Comparison of ENCODE assay signal across 8 mouse cellular contexts in genomic region chr5:24101446-24102140, GRCm38 (mm10). TPM values are rescaled to one million over a fixed set of nuclear protein-coding genes. Genes with fewer than 3 reads are reported as not detected.
A peak's percentile ranks its signal among the peaks of the same experiment; 100 is the strongest.
DNase-seq lines count a peak whose midpoint lies in the region; ATAC-seq and TF ChIP-seq lines count a peak whose summit lies in the region.

No protein-coding gene starts in this region.

- no peaks in the 10 kb centered on the region for H3K36me3 ChIP-seq in heart, embryonic 11.5 days (ENCODE audit: control insufficient read depth, insufficient read depth, low read length)
- H3K36me3 ChIP-seq in CH12.LX (replicated peaks in 1 of 2; ENCODE audit: control insufficient read depth in 1 of 2, insufficient read depth in 1 of 2, low read length in 1 of 2), result peaks cover 0 to 15% of the 10 kb centered on the region in 2 experiments
- no peaks in the 10 kb centered on the region for H3K36me3 ChIP-seq in embryonic facial prominence, embryonic 11.5 days (replicated peaks; ENCODE audit: control insufficient read depth, insufficient read depth, low read depth, low read length)
- no peaks in the 10 kb centered on the region for H3K36me3 ChIP-seq in neural tube, embryonic 14.5 days (ENCODE audit: control insufficient read depth, insufficient read depth, low read length)

- H3K4me2 ChIP-seq in heart, embryonic 11.5 days, result peak overlapping the region; percentile 72
- peak overlapping the region; percentile 93 for H3K4me2 ChIP-seq in CH12.LX (ENCODE audit: insufficient read depth, low read depth, poor library complexity, severe bottlenecking)
- peak overlapping the region; percentile 58 for H3K4me2 ChIP-seq in embryonic facial prominence, embryonic 11.5 days (ENCODE audit: low read depth, low read length)
- peak overlapping the region; percentile 61 for H3K4me2 ChIP-seq in neural tube, embryonic 14.5 days (ENCODE audit: low read depth, low read length)

- no peaks in the 10 kb centered on the region; the same call in 1 of the 2 replicates for H3K4me1 ChIP-seq in heart, embryonic 11.5 days (ENCODE audit: control insufficient read depth, insufficient read depth, low read length)
- H3K4me1 ChIP-seq in CH12.LX (ENCODE audit: control insufficient read depth in 1 of 2, insufficient read depth in 2 of 2), result peaks cover 0 to 30% of the 10 kb centered on the region in 2 experiments; a peak in 2 of 4 replicates
- H3K4me1 ChIP-seq in embryonic facial prominence, embryonic 11.5 days (ENCODE audit: control insufficient read depth, insufficient read depth, low read length), result no peaks in the 10 kb centered on the region
- peaks cover 25% of the 10 kb centered on the region for H3K4me1 ChIP-seq in neural tube, embryonic 14.5 days (ENCODE audit: control insufficient read depth, insufficient read depth, low read length)

- H3K9ac ChIP-seq in heart, embryonic 11.5 days (ENCODE audit: low read depth, low read length), result peak overlapping the region; percentile 93
- peak overlapping the region; percentile 65 for H3K9ac ChIP-seq in CH12.LX (ENCODE audit: insufficient read depth, low read depth)
- peak overlapping the region; percentile 83 for H3K9ac ChIP-seq in embryonic facial prominence, embryonic 11.5 days (replicated peaks; ENCODE audit: low read length)
- H3K9ac ChIP-seq in neural tube, embryonic 14.5 days (replicated peaks; ENCODE audit: low read depth, low read length), result peak overlapping the region; percentile 95

- no peak for ATAC-seq in heart, embryonic 11.5 days (replicated peaks; ENCODE audit: insufficient number of reproducible peaks, low FRiP score, low TSS enrichment)
- ATAC-seq in embryonic facial prominence, embryonic 11.5 days (replicated peaks; ENCODE audit: insufficient number of reproducible peaks, low FRiP score, low TSS enrichment, low read depth), result no peak
- ATAC-seq in neural tube, embryonic 14.5 days (ENCODE audit: low read depth), result peak; percentile 39; the same call in 1 of the 2 replicates

- peak; percentile 43 for TF ChIP-seq RAD21 in CH12.LX (IDR thresholded peaks at IDR 0.05; ENCODE audit: low read depth, low read length)

- peak in 1 of 2 experiments; percentile 58; a peak in 2 of 4 replicates for TF ChIP-seq CTCF in CH12.LX (conservative IDR thresholded peaks at IDR 0.05 in 1 of 2, IDR thresholded peaks at IDR 0.05 in 1 of 2; ENCODE audit: low read depth in 2 of 2, low read length in 2 of 2)

- H3K79me2 ChIP-seq in CH12.LX (replicated peaks; ENCODE audit: control insufficient read depth, extremely low read depth, insufficient read depth, poor library complexity, severe bottlenecking), result peaks cover 20% of the 10 kb centered on the region

- TF ChIP-seq EP300 in CH12.LX (IDR thresholded peaks at IDR 0.05; ENCODE audit: low read length), result no peak

- dilution Hi-C loops in CH12.LX (cut with MboI; ENCODE audit: extremely low pct_ligation_motif_present, extremely low pct_unique_long_range_greater_than_20kb, low sequenced_read_pairs), result no loop called here

- in situ Hi-C loops in CH12.LX (cut with MboI; ENCODE audit: low pct_ligation_motif_present, low pct_unique_long_range_greater_than_20kb, low sequenced_read_pairs), result no loop called here

- peak overlapping the region; percentile 83 for H3K4me3 ChIP-seq in heart, embryonic 11.5 days (ENCODE audit: low read depth, low read length)
- peak overlapping the region; percentile 63 to 78 (median 74) for H3K4me3 ChIP-seq in CH12.LX (replicated peaks in 1 of 3; ENCODE audit: low read depth in 2 of 3, low read length in 2 of 3, poor library complexity in 1 of 3)
- peak overlapping the region; percentile 77 for H3K4me3 ChIP-seq in embryonic facial prominence, embryonic 11.5 days (ENCODE audit: low read depth, low read length)
- H3K4me3 ChIP-seq in neural tube, embryonic 14.5 days (ENCODE audit: low read depth, low read length), result peak overlapping the region; percentile 81

- no peaks in the 10 kb centered on the region for H3K9me3 ChIP-seq in heart, embryonic 11.5 days (replicated peaks; ENCODE audit: control insufficient read depth, low read length)
- no peaks in the 10 kb centered on the region for H3K9me3 ChIP-seq in CH12.LX (replicated peaks; ENCODE audit: low read length)
- no peaks in the 10 kb centered on the region for H3K9me3 ChIP-seq in embryonic facial prominence, embryonic 11.5 days (replicated peaks; ENCODE audit: control insufficient read depth, low read length)
- no peaks in the 10 kb centered on the region for H3K9me3 ChIP-seq in neural tube, embryonic 14.5 days (ENCODE audit: control insufficient read depth, low read length)

- 12% methylated on average over 8 of the region's 8 CpGs for WGBS in heart, embryonic 11.5 days (ENCODE audit: insufficient replicate concordance)
- WGBS in embryonic facial prominence, embryonic 11.5 days, result 6% methylated on average over 8 of the region's 8 CpGs
- WGBS in neural tube, embryonic 14.5 days, result 2% methylated on average over 8 of the region's 8 CpGs

- no peaks in the 10 kb centered on the region for H3K27me3 ChIP-seq in heart, embryonic 11.5 days (ENCODE audit: control insufficient read depth, insufficient read depth, low read length)
- no peaks in the 10 kb centered on the region for H3K27me3 ChIP-seq in CH12.LX (replicated peaks)
- H3K27me3 ChIP-seq in embryonic facial prominence, embryonic 11.5 days (ENCODE audit: control insufficient read depth, insufficient read depth, low read length), result no peaks in the 10 kb centered on the region
- no peaks in the 10 kb centered on the region for H3K27me3 ChIP-seq in neural tube, embryonic 14.5 days (ENCODE audit: control insufficient read depth, insufficient read depth, low read length)

- intact Hi-C loops in heart, postnatal 25 days (cut with DNase I), result loop anchor here (1.0 to 2.0 kb wide), 2 partner anchors 23 to 63 kb away; partner anchors contain the start of gene Nupl2

- no peak for DNase-seq in heart, postnatal 25 days (ENCODE audit: low spot score)
- DNase-seq in CH12.LX (ENCODE audit: extremely low read depth), result no peak
- peak; percentile 57 for DNase-seq in embryonic facial prominence, embryonic 11.5 days (ENCODE audit: low spot score)
- DNase-seq in induced T-regulatory cell, adult 2 months (ENCODE audit: low read depth), result peak; percentile 27
- no peak for DNase-seq in gastrocnemius, adult 8-10 months (ENCODE audit: low spot score in 2 of 2)
- DNase-seq in urinary bladder, adult 18-20 months (ENCODE audit: low spot score in 2 of 2), result no peak

- no peak for TF ChIP-seq POLR2A in CH12.LX (IDR thresholded peaks at IDR 0.05; ENCODE audit: low read depth, low read length)

- H3K27ac ChIP-seq in heart, embryonic 11.5 days (ENCODE audit: low read depth, low read length), result no peak overlapping the region
- H3K27ac ChIP-seq in CH12.LX (ENCODE audit: insufficient read depth, low read depth), result no peak overlapping the region
- no peak overlapping the region for H3K27ac ChIP-seq in embryonic facial prominence, embryonic 11.5 days (replicated peaks; ENCODE audit: low read depth, low read length)
- H3K27ac ChIP-seq in neural tube, embryonic 14.5 days (ENCODE audit: low read depth, low read length), result peak overlapping the region; percentile 97

TF ChIP-seq in CH12.LX, 34 proteins besides CTCF, POLR2A, EP300 and RAD21:
- TF ChIP-seq MAFK (IDR thresholded peaks at IDR 0.05; ENCODE audit: insufficient replicate concordance, low read length) (no peak), CHD1 (IDR thresholded peaks at IDR 0.05; ENCODE audit: low read depth, low read length) (peak; percentile 89), NELFE (IDR thresholded peaks at IDR 0.05; ENCODE audit: low read depth, low read length) (no peak), HCFC1 (IDR thresholded peaks at IDR 0.05; ENCODE audit: low read depth, low read length) (no peak), NRF1 (IDR thresholded peaks at IDR 0.05; ENCODE audit: low read depth, low read length) (no peak), RCOR1 (conservative IDR thresholded peaks at IDR 0.05; ENCODE audit: low read depth, low read length) (no peak), ETS1 (conservative IDR thresholded peaks at IDR 0.05; ENCODE audit: low read depth, low read length) (no peak), UBTF (IDR thresholded peaks at IDR 0.05; ENCODE audit: low read depth, low read length) (no peak), MEF2A (IDR thresholded peaks at IDR 0.05; ENCODE audit: borderline replicate concordance, low read depth, low read length) (no peak; the same call in 1 of the 2 replicates), TCF12 (IDR thresholded peaks at IDR 0.05; ENCODE audit: low read depth, low read length) (no peak), MXI1 (IDR thresholded peaks at IDR 0.05; ENCODE audit: low read depth, low read length) (peak; percentile 27; the same call in 1 of the 2 replicates), SMC3 (IDR thresholded peaks at IDR 0.05; ENCODE audit: low read depth, low read length) (peak; percentile 34; the same call in 1 of the 2 replicates), TBP (conservative IDR thresholded peaks at IDR 0.05; ENCODE audit: low read depth, low read length) (no peak)

RNA-seq across cellular contexts. Expression of gene Klhl7, which starts 1.2 kb away (rescaled TPM):
- 39.0 and 50.4 TPM in 2 replicates for polyA plus RNA-seq in heart, embryonic 11.5 days (2014; fragmentation: Nextera tagmentation; extraction: Ambion mirVana)
- total RNA-seq in heart, postnatal 25 days (2021), result 10 to 100 TPM; 48.1 to 55.1 TPM
- total RNA-seq in CH12.LX (2012; rRNA removed) (20.0 and 20.4 TPM in 2 replicates), CH12.LX (2014; rRNA removed) (71.4 and 72.1 TPM in 2 replicates)
- polyA plus RNA-seq in CH12.LX (2012; ENCODE audit: insufficient read length, low read depth), result 23.2 and 26.5 TPM in 2 replicates
- 84.7 and 87.5 TPM in 2 replicates for polyA plus RNA-seq in embryonic facial prominence, embryonic 11.5 days (2014; fragmentation: Nextera tagmentation; extraction: Ambion mirVana)
- 156 and 162 TPM in 2 replicates for polyA plus RNA-seq in neural tube, embryonic 14.5 days (2014; fragmentation: Nextera tagmentation; extraction: Ambion mirVana)
- total RNA-seq in gastrocnemius, adult 8-10 months (2022), result 10 to 100 TPM; 35.2 to 41.0 (median 37.7) TPM

Comparison
In these comparisons a context has a peak if more than half of its experiments do, and no peak if none do; other contexts are left out.
1. DNase-seq: peak in embryonic facial prominence, embryonic 11.5 days (single experiment) and induced T-regulatory cell, adult 2 months (single experiment); none in heart, postnatal 25 days (single experiment), CH12.LX (single experiment), gastrocnemius, adult 8-10 months (0 of 2) and urinary bladder, adult 18-20 months (0 of 2).
2. Peak in every context shown above with its lines, with median percentiles within 50 percentile points of each other: H3K4me2 ChIP-seq, H3K4me3 ChIP-seq and H3K9ac ChIP-seq.